Mouse (Mus musculus) liver, postnatal 0 days (tissue): ENCODE results near the gene Ybx2. TPM values are rescaled to one million over a fixed set of nuclear protein-coding genes. Genes with fewer than 3 reads are reported as not detected.

ENCODE experiments used
- ATAC-seq: fragments of 200-750 bp; cut with Nextera tagmentation; 2 replicates; pipeline ENCODE4 v1.8.0; 2017; ENCODE audit warnings: mild to moderate bottlenecking, moderate library complexity
- DNase-seq: peaks from one replicate; pipeline ENCODE4 v3.0.0-alpha.2; 2016
- H3K27ac ChIP-seq: fragments of 300-500 bp; sonication (generic); 2 replicates; pipeline ENCODE4 v1.5.1; 2014; ENCODE audit warnings: antibody characterized with exemption, moderate library complexity, mild to moderate bottlenecking, low read depth
- H3K27me3 ChIP-seq: fragments of 300-500 bp; sonication (generic); 2 replicates; pipeline ENCODE4 v1.6.1; 2014; ENCODE audit warnings: low read length, control low read depth, mixed read lengths; ENCODE audit not compliant: insufficient read depth
- H3K36me3 ChIP-seq: fragments of 300-500 bp; sonication (generic); replicated peaks from 2 replicates; pipeline ENCODE4 v1.6.1; 2014; ENCODE audit warnings: mild to moderate bottlenecking, control low read depth, low read length, moderate library complexity, mixed read lengths; ENCODE audit not compliant: insufficient read depth
- H3K4me1 ChIP-seq: fragments of 300-500 bp; sonication (generic); 2 replicates; pipeline ENCODE4 v1.6.1; 2014; ENCODE audit warnings: antibody characterized with exemption, mild to moderate bottlenecking, control low read depth; ENCODE audit not compliant: insufficient read depth
- H3K4me2 ChIP-seq: fragments of 300-500 bp; sonication (generic); 2 replicates; pipeline ENCODE4 v1.6.1; 2014; ENCODE audit warnings: low read depth, mild to moderate bottlenecking, low read length, moderate library complexity, mixed read lengths
- H3K4me3 ChIP-seq: fragments of 300-500 bp; sonication (generic); 2 replicates; pipeline ENCODE4 v1.5.1; 2014; ENCODE audit warnings: low read depth, low read length
- H3K9ac ChIP-seq: fragments of 300-500 bp; sonication (generic); replicated peaks from 2 replicates; pipeline ENCODE4 v1.6.1; 2014; ENCODE audit warnings: mild to moderate bottlenecking, moderate library complexity
- H3K9me3 ChIP-seq: fragments of 300-500 bp; sonication (generic); 2 replicates; pipeline ENCODE4 v1.6.1; 2016; ENCODE audit warnings: mild to moderate bottlenecking, control low read depth, low read length, mixed read lengths
- CTCF ChIP-seq: sonication (generic); IDR thresholded peaks from 2 replicates; pipeline ENCODE4 v1.5.1; 2016; ENCODE audit warnings: antibody characterized with exemption, low read depth
- EP300 ChIP-seq: IDR thresholded peaks from 2 replicates; pipeline ENCODE4 v1.6.1; 2016; ENCODE audit warnings: antibody characterized with exemption, low read depth, mild to moderate bottlenecking
- WGBS: fragments of 180-500 bp; shearing (Covaris S2); extraction: QIAGEN DNeasy Blood & Tissue Kit; methylation state at CpG from one replicate; pipeline ENCODE4 v1.1.7; 2014; ENCODE audit not compliant: insufficient replicate concordance; 5-methylcytosine and 5-hydroxymethylcytosine counted together
- microRNA-seq: library from miRNA; unstranded; fragments of <30 nt; microRNA quantifications from one replicate; pipeline ENCODE4, GENCODE M21; 2016
- polyA plus RNA-seq: library from polyadenylated mRNA; unstranded; fragments of >200 nt; fragmentation: Nextera tagmentation; extraction: Ambion mirVana; gene quantifications from 2 replicates; pipeline ENCODE4 v1.2.1, GENCODE M21; 2015

Ybx2 gene
- polyA plus RNA-seq, 1 experiment from 2014 or later = not detected

DNA sequence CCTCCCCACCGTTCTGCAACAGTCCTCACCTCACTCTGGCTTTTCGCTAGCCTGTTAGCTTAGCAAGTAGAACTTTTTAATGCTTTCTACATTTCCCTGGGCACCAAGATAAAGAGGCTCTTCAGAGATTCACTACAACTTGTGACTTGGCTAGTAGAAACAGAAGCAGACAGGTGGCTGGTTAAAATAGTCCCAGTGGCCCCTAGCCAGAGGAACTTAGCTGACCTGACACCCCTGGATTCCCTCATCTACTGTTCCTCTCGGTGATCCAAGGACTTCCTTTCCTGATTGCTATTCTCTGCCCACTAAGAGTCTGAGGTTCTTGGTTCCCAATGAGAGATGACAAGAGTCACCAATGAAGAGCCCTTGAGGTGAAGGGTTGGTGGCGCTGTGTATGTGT is 47.8 kb downstream of the Ybx2 start:
- Histone ChIP-seq H3K4me3 (no peak overlapping the region), H3K9ac (peak overlapping the region; percentile 92; the same call in 1 of the 2 replicates), H3K4me1 (peaks cover 20% of the 10 kb centered on the region), H3K27me3 (no peaks in the 10 kb centered on the region), H3K4me2 (peak overlapping the region; percentile 82; the same call in 1 of the 2 replicates), H3K36me3 (peaks cover 34% of the 10 kb centered on the region), H3K27ac (no peak overlapping the region), H3K9me3 (no peaks in the 10 kb centered on the region)
- ATAC-seq = no peak
- 83% methylated on average over 4 of the region's 4 CpGs for WGBS
- DNase-seq = no peak
- TF ChIP-seq CTCF (no peak), EP300 (no peak)

DNA sequence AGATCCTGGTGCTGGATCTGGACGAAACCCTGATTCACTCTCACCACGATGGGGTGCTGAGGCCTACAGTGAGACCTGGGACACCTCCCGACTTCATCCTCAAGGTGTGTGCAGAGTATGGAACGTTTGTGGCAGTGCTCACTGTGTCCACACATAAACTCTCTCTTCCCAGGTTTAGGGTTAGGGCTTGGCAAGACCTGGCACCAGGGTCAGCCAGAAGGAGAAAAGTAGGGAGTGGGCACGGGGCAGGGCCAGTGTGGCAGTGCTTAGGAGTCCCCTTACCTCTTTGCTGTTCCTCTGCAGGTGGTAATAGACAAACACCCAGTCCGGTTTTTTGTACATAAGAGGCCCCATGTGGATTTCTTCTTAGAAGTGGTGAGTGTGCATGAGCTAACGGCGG is 48.8 kb downstream of the Ybx2 start:
- DNase-seq (no peak), ATAC-seq (no peak)
- Histone ChIP-seq H3K4me1 (peaks cover 17% of the 10 kb centered on the region), H3K27ac (no peak overlapping the region), H3K27me3 (no peaks in the 10 kb centered on the region), H3K9me3 (no peaks in the 10 kb centered on the region), H3K4me2 (no peak overlapping the region), H3K9ac (no peak overlapping the region), H3K36me3 (peaks cover 44% of the 10 kb centered on the region), H3K4me3 (no peak overlapping the region)
- no peak for TF ChIP-seq EP300
- no peak for TF ChIP-seq CTCF
- 84% methylated on average over 8 of the region's 8 CpGs for WGBS

DNA sequence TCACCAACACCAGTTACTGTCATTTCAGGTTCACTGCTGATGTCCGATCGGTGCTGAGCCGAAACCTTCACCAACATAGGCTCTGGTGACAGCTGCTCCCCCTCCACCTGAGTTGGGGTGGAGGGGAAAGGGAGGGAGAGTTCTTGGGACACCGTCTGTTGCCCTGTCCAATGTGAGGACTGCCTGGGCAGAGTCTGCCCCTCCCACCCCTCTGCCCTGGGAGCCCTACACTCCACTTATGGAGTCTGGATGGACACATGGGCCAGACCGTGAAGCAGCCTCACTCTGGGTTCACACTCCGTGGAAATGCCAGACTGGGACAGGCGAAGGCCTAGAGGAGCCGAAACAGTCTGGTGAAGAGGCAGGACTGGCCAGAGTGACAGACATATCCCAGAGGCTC is 54.4 kb downstream of the Ybx2 start:
- no peaks in the 10 kb centered on the region for H3K9me3 ChIP-seq
- H3K36me3 ChIP-seq = peaks cover 54% of the 10 kb centered on the region
- no peaks in the 10 kb centered on the region for H3K27me3 ChIP-seq
- DNase-seq (no peak), ATAC-seq (no peak)
- H3K4me2 ChIP-seq = no peak overlapping the region
- no peak overlapping the region for H3K4me3 ChIP-seq
- H3K27ac ChIP-seq = peak overlapping the region; percentile 84
- H3K9ac ChIP-seq = no peak overlapping the region
- TF ChIP-seq CTCF = no peak
- no peak for TF ChIP-seq EP300
- WGBS = 95% methylated on average over 7 of the region's 8 CpGs
- H3K4me1 ChIP-seq = peaks cover 20% of the 10 kb centered on the region

Small RNA genes within 50 kb of the gene (microRNA-seq; reads per million reads assigned to microRNA genes)
- not detected for gene Gm44349

Other genes with a start within 250 kb of the Ybx2 start
- 2.8 and 3.6 TPM in 2 replicates for gene Tnfsf12, start 239.9 kb upstream of the Ybx2 start, polyA plus RNA-seq
- 1.1 and 1.4 TPM in 2 replicates for gene Tnfsfm13, start 239.7 kb upstream of the Ybx2 start, polyA plus RNA-seq
- 6.6 and 6.8 TPM in 2 replicates for gene Polr2a, start 177.2 kb upstream of the Ybx2 start, polyA plus RNA-seq
- gene Slc35g3, start 173.8 kb upstream of the Ybx2 start, polyA plus RNA-seq = not detected in 2 replicates
- 0.67 and 0.75 TPM in 2 replicates for gene Zbtb4, start 169.9 kb upstream of the Ybx2 start, polyA plus RNA-seq
- gene Chrnb1, start 139.9 kb upstream of the Ybx2 start, polyA plus RNA-seq = 0.73 and 0.76 TPM in 2 replicates
- 0.04 and 0.07 TPM in 2 replicates for gene Fgf11, start 133.9 kb upstream of the Ybx2 start, polyA plus RNA-seq
- 4.4 and 4.8 TPM in 2 replicates for gene Tmem102, start 130.2 kb upstream of the Ybx2 start, polyA plus RNA-seq
- not detected in 2 replicates for gene Gm39566, start 120.5 kb upstream of the Ybx2 start, polyA plus RNA-seq
- not detected in 2 replicates for gene Spem2, start 117.3 kb upstream of the Ybx2 start, polyA plus RNA-seq
- not detected in 2 replicates for gene Spem1, start 113.6 kb upstream of the Ybx2 start, polyA plus RNA-seq
- gene Nlgn2, start 98.0 kb upstream of the Ybx2 start, polyA plus RNA-seq = 0.60 and 0.75 TPM in 2 replicates
- gene Tmem256, start 97.3 kb upstream of the Ybx2 start, polyA plus RNA-seq = 412 and 418 TPM in 2 replicates
- 20.8 and 23.1 TPM in 2 replicates for gene Plscr3, start 89.4 kb upstream of the Ybx2 start, polyA plus RNA-seq
- 0.28 and 0.69 TPM in 2 replicates for gene Tnk1, start 77.1 kb upstream of the Ybx2 start, polyA plus RNA-seq
- gene Tmem95, start 57.8 kb upstream of the Ybx2 start, polyA plus RNA-seq = not detected in 2 replicates
- 0.92 and 0.95 TPM in 2 replicates for gene Kctd11, start 54.4 kb upstream of the Ybx2 start, polyA plus RNA-seq
- gene Acap1, start 40.3 kb upstream of the Ybx2 start, polyA plus RNA-seq = 6.5 and 7.1 TPM in 2 replicates
- gene 2810408A11Rik, start 34.8 kb upstream of the Ybx2 start, polyA plus RNA-seq = 0.90 and 1.2 TPM in 2 replicates
- 1.0 and 1.4 TPM in 2 replicates for gene Neurl4, start 34.7 kb upstream of the Ybx2 start, polyA plus RNA-seq
- 46.1 and 48.9 TPM in 2 replicates for gene Gps2, start 21.9 kb upstream of the Ybx2 start, polyA plus RNA-seq
- 872 and 914 TPM in 2 replicates for gene Eif5a, start 13.8 kb upstream of the Ybx2 start, polyA plus RNA-seq
- gene Slc2a4, start 12.4 kb downstream of the Ybx2 start, polyA plus RNA-seq = 7.7 and 10.4 TPM in 2 replicates
- 4.1 and 4.4 TPM in 2 replicates for gene Cldn7, start 29.0 kb downstream of the Ybx2 start, polyA plus RNA-seq
- 8.4 and 9.7 TPM in 2 replicates for gene Ctdnep1, start 45.4 kb downstream of the Ybx2 start, polyA plus RNA-seq
- 40.6 and 42.9 TPM in 2 replicates for gene Elp5, start 46.7 kb downstream of the Ybx2 start, polyA plus RNA-seq
- gene Gabarap, start 55.3 kb downstream of the Ybx2 start, polyA plus RNA-seq = 305 and 324 TPM in 2 replicates
- gene Phf23, start 60.0 kb downstream of the Ybx2 start, polyA plus RNA-seq = 19.5 and 25.5 TPM in 2 replicates
- 2.7 and 3.4 TPM in 2 replicates for gene Dvl2, start 64.8 kb downstream of the Ybx2 start, polyA plus RNA-seq
- 345 and 367 TPM in 2 replicates for gene Acadvl, start 79.6 kb downstream of the Ybx2 start, polyA plus RNA-seq
- gene Dlg4, start 81.1 kb downstream of the Ybx2 start, polyA plus RNA-seq = 0.58 and 0.61 TPM in 2 replicates
- gene Asgr1, start 118.3 kb downstream of the Ybx2 start, polyA plus RNA-seq = 458 and 462 TPM in 2 replicates
- gene Asgr2, start 156.8 kb downstream of the Ybx2 start, polyA plus RNA-seq = 48.3 and 53.3 TPM in 2 replicates
- gene Mgl2, start 194.5 kb downstream of the Ybx2 start, polyA plus RNA-seq = 1.5 TPM in 2 replicates
- gene Clec10a, start 220.4 kb downstream of the Ybx2 start, polyA plus RNA-seq = 0.46 and 0.81 TPM in 2 replicates